Mouse (Mus musculus): ENCODE data around the gene Gm49388. TPM values are rescaled to one million over a fixed set of nuclear protein-coding genes. Genes with fewer than 3 reads are reported as not detected.
"Not testable (repeated sequence)": the region's sequence is repeated elsewhere in the genome, so short reads cannot be mapped to it uniquely, and the experiment has no call there.

Gm49388 gene
- total RNA-seq, 2 experiments from 2014 or later, result 3.9 to 4.1 TPM

- intact Hi-C loops (cut with DNase I), result no loop called here
- DNase-seq (ENCODE audit: low spot score in 2 of 2), result no peak
These were observed 18.4 kb upstream of the Gm49388 start for GRCm38 (mm10) chr7:127766851-127767609.

- intact Hi-C loops (cut with DNase I), result no loop called here
- no peak for DNase-seq (ENCODE audit: low spot score in 2 of 2)
These were observed 17.6 kb upstream of the Gm49388 start for GRCm38 (mm10) chr7:127767671-127768345.

- no peak for DNase-seq (ENCODE audit: low spot score in 2 of 2)
- intact Hi-C loops (cut with DNase I), result no loop called here
These were observed 16.9 kb upstream of the Gm49388 start for GRCm38 (mm10) chr7:127768346-127768996.

- intact Hi-C loops (cut with DNase I), result no loop called here
- peak; percentile 93 to 96 for DNase-seq (ENCODE audit: low spot score in 2 of 2)
These were observed 16.3 kb upstream of the Gm49388 start for GRCm38 (mm10) chr7:127768997-127769593.

- intact Hi-C loops (cut with DNase I), result no loop called here
- peak; percentile 87 to 90 for DNase-seq (ENCODE audit: low spot score in 2 of 2)
These were observed 15.8 kb upstream of the Gm49388 start, which contains the start of gene Orai3 for GRCm38 (mm10) chr7:127769651-127770038. Orai3 (plus strand) TSS chr7:127769815.

GRCm38 (mm10) chr7:127770039-127770905 is 15.1 kb upstream of the Gm49388 start:
- DNase-seq (ENCODE audit: low spot score in 2 of 2), result no peak
- intact Hi-C loops (cut with DNase I), result no loop called here

- DNase-seq (ENCODE audit: low spot score in 2 of 2), result peak in 1 of 2 experiments; percentile 64
- intact Hi-C loops (cut with DNase I), result no loop called here
These were observed 14.1 kb upstream of the Gm49388 start for GRCm38 (mm10) chr7:127771262-127771661.

- intact Hi-C loops (cut with DNase I), result no loop called here
- DNase-seq (ENCODE audit: low spot score in 2 of 2), result no peak
These were observed 13.3 kb upstream of the Gm49388 start for GRCm38 (mm10) chr7:127772080-127772479.

- DNase-seq (ENCODE audit: low spot score in 2 of 2), result no peak
- intact Hi-C loops (cut with DNase I), result no loop called here
These were observed 12.9 kb upstream of the Gm49388 start for GRCm38 (mm10) chr7:127772557-127772956.

GRCm38 (mm10) chr7:127773664-127774384 is 11.6 kb upstream of the Gm49388 start:
- intact Hi-C loops (cut with DNase I), result no loop called here
- peak; percentile 37 to 47 for DNase-seq (ENCODE audit: low spot score in 2 of 2)

- intact Hi-C loops (cut with DNase I), result loop anchor here (5.0 kb wide), 1 partner anchor 161 kb away; no protein-coding TSS in a partner anchor
- DNase-seq (ENCODE audit: low spot score in 2 of 2), result not testable (repeated sequence)
These were observed 9.6 kb upstream of the Gm49388 start for GRCm38 (mm10) chr7:127775837-127776236.

- DNase-seq (ENCODE audit: low spot score in 2 of 2), result peak; percentile 86
- intact Hi-C loops (cut with DNase I), result loop anchor here (5.0 kb wide), 1 partner anchor 161 kb away; no protein-coding TSS in a partner anchor
These were observed 9.0 kb upstream of the Gm49388 start, which contains the start of gene Setd1a for GRCm38 (mm10) chr7:127776426-127776825. Setd1a (plus strand) TSS chr7:127776670.

- intact Hi-C loops (cut with DNase I), result loop anchor here (1.0 to 5.0 kb wide), 2 partner anchors 32 to 160 kb away; no protein-coding TSS in a partner anchor
These were observed 8.4 kb upstream of the Gm49388 start for GRCm38 (mm10) chr7:127776878-127777473.

GRCm38 (mm10) chr7:127777474-127778266 is 7.7 kb upstream of the Gm49388 start:
- intact Hi-C loops (cut with DNase I), result loop anchor here (1.0 to 5.0 kb wide), 2 partner anchors 32 to 160 kb away; no protein-coding TSS in a partner anchor
- DNase-seq (ENCODE audit: low spot score in 2 of 2), result peak; percentile 44 to 45

More at GRCm38 (mm10) chr7:127776878-127777473, 8.4 kb upstream of the Gm49388 start:
- peak; percentile 95 to 96 for DNase-seq (ENCODE audit: low spot score in 2 of 2)

GRCm38 (mm10) chr7:127778350-127778749 is 7.1 kb upstream of the Gm49388 start:
- intact Hi-C loops (cut with DNase I), result loop anchor here (5.0 kb wide), 1 partner anchor 159 kb away; no protein-coding TSS in a partner anchor
- no peak for DNase-seq (ENCODE audit: low spot score in 2 of 2)

GRCm38 (mm10) chr7:127797076-127797845 is 11.9 kb downstream of the Gm49388 start:
- no peak for DNase-seq (ENCODE audit: low spot score in 2 of 2)
- intact Hi-C loops (cut with DNase I), result no loop called here
